Mouse (Mus musculus) T-cell, adult 2 months (primary cell): ENCODE results near the gene Ushbp1.
A peak's percentile ranks its signal among the peaks of the same experiment; 100 is the strongest.
"Not testable (repeated sequence)": the region's sequence is repeated elsewhere in the genome, so short reads cannot be mapped to it uniquely, and the experiment has no call there.

Experiments used
- DNase-seq: peaks from one replicate; pipeline ENCODE4 v3.0.0; 2022; ENCODE audit warnings: low spot score

Ushbp1 gene

DNA sequence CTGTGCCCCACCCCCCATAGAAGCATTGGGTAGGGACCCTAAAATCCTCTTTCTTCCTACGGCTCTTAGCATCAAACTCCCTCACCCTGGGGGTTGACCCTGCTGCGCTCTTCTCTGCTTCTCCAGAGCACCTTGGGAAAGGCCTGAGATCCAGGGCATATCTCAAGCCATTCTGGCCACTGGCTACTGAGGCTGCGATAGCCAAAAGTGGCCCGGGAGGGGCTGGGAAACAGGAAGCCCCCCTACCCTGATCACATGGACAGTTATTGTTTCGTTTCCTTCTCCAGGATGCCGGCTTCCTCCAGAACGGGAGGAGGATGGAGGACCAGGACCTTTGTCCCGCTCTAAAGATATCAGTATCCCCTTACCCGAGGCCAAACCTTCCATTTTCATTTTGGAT is at the start of gene Ushbp1:
Ushbp1 (minus strand) TSS at position 174 of the 400 bp plus-strand sequence.
- DNase-seq = no peak

- no peak for DNase-seq
Observed at GRCm38 (mm10) chr8:71445096-71445495, 49.5 kb upstream of the Ushbp1 start.

GRCm38 (mm10) chr8:71441404-71441803 is 45.8 kb upstream of the Ushbp1 start:
- DNase-seq = peak; percentile 71

DNA sequence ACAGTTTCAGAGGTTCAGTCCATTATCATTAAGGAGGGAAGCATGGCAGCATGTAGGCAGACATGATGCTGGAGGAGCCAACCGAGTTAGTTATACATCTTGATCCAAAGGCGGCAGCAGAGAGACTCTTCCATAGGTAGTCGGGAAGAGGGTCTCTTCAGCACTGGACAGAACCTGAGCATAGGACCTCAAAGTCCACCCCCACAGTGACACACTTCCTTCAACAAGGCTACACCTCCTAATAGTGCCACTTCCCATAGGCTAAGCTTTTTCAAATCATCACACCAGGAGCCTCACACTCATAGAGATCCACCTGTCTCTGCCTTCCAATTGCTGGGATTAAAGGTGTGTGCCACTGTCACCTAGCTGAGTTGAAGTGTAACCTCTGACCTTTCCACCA is 41.4 kb upstream of the Ushbp1 start:
- no peak for DNase-seq

GRCm38 (mm10) chr8:71432935-71433334 is 37.3 kb upstream of the Ushbp1 start:
- DNase-seq = not testable (repeated sequence)

- no peak for DNase-seq
Observed at GRCm38 (mm10) chr8:71422121-71422520, 26.5 kb upstream of the Ushbp1 start.

DNA sequence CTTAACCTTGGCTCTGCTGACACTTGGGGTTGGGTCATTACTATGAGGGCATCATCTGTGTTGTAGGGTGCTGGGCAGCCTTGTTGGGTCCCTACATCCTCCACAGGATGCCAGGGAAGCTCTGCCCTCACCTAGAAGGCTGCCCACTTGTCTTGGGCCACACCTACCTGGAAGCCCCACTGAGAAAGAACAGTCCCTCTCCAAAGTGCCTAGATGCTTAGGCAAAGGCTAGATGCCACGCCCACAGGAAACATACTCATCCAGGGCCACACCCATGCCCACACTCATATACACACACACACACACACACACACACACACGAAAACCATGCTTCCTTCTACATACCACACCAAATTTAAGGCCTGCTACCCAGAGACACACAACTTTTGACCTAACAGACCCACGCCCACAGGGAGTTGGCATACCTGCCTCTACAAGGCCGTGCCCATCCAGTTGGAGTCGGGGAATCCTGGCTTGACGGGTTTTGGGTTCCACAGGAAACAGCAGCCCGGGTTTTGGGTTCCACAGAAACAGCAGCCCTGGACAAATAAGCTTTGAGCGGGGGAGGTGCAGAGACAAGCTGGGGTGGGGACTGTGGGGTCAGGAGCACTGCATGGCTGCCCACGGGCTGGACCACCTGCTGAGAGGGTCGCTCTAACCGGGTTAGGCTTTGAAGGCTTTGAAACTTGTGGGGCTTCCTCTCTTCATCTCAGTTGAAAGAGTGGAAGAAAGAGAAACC is 16.1 kb upstream of the Ushbp1 start:
- peak; percentile 40 for DNase-seq

- DNase-seq = no peak
Observed at GRCm38 (mm10) chr8:71408231-71408630, 12.6 kb upstream of the Ushbp1 start.

DNA sequence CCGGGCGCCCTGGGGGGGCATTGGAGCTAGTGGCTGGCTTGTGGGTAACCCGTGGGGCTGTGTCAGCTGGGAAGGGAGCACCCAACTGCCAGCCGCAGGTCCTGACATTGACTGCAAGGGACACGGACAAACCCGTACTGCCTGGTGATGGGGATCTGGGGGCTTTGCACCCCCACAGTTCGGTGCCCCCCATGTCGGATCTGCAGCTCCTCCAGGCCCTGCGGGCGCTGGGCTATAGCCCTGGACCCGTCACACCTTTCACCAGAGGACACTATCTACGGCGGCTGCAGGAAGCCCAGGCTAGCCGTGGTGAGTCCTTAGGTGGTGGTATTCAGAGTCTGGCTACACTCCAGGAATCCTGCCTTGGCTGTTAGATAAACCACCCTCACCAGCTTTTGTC is 11.8 kb upstream of the Ushbp1 start:
- no peak for DNase-seq

DNA sequence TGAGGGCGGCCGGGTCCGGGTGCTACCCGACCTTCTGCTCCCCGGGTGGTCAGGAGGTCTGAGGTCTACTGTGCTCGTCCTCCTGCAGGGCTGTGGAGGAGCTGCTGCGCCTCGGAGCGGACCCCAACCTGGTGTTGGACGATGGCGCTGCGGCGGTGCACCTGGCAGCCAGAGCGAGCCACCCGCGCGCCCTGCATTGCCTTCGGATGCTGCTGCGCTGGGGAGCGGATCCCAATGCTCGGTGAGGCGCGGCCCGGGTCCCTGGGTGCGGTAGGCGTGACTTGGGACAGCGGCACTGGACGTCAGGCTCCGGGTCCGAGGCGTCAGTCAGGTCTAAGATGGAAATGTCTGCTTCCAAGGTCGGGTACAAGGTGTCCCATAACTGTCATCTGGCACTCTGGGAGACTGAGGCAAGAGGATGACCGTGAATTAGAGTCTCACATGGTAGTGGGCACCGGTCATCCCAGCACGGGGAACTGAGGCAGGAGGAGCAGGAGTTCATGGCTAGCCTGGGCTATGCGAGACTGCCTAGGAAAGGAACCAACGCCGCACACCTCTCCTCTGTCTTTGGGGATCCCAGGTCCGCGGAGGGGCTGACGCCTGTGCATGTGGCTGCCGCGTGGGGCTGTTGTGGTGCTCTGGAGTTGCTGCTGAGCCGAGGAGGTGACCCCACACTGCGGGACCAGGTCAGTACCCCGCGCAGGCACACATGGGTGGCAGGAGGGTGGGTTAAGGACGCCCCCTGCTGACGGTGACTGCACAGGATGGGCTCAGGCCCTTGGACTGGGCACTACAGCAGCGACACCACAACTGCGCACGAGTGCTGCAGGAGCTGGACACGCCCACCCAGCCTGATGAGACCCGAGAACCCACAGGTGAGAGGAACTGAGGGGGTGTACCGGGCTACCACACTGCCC is 10.8 kb upstream of the Ushbp1 start:
- DNase-seq = no peak

GRCm38 (mm10) chr8:71405401-71406098 is 9.9 kb upstream of the Ushbp1 start, which contains the start of gene Ankle1:
Gene Ankle1, plus strand, starts transcription at chr8:71406010.
- peak; percentile 94 for DNase-seq

DNA sequence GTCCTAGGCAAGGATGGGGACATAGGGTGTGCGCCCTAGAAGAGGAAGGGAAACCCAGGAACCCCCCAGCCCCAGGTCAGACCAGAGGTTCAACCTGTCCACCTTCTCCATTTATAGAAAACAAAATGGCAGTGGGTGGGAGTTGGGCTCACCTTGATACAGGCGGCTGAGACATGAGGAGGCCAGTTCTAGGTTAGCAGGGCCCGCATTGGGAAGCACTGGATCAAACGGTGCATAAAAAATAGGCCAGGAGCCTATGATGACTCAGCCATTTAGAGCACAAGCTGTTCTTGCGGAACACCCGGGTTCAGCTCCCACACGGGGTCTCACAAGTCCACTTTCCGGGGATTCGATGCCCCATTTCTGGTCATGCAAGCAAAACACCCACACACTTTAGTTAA is 9.3 kb upstream of the Ushbp1 start:
- no peak for DNase-seq

GRCm38 (mm10) chr8:71404011-71404410 is 8.4 kb upstream of the Ushbp1 start:
- no peak for DNase-seq

GRCm38 (mm10) chr8:71403107-71403885 is 7.7 kb upstream of the Ushbp1 start:
- no peak for DNase-seq

DNA sequence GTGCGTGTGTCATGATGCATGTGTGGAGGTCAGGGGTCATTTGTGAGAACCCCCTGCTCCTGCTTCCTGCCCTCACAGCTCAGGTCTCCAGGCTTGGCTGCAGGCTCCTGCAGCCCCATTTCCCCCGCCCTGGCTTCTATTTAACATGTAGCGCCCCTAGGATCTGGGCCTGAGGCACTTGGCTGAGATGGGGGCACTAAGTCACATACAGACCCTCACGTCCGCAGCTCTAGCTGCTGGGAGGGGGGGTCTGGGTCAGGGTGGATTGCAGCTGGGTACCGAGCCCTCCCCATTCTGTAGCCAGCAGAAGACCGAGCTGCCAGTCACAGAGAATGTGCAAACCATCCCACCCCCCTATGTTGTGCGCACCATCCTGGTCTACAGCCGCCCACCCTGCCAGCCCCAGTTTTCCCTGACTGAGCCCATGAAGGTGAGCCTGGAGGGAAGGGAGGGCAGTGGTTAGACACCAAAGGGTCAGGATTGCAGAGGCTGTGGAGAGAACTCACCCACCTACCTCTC is 6.9 kb upstream of the Ushbp1 start:
- no peak for DNase-seq

DNA sequence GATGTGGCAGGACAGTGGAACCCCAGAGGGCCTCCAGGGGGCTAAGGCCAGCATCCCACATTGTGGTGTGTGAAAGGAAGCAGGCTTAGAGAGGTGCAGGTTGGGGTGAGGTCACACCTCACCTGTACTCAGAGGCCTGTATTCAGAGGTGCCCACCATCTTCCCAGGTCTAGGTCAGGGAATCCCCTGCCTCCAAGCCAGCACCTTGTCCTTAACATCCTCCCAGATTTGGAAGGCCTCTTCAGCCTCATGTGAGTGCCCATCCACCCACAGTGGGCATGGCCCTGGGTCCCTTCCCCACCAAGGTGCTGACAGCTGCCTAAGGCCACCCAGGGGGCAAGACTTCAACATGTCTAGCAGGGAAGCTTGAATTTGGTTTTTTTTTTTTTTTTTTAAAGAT is 5.9 kb upstream of the Ushbp1 start:
- no peak for DNase-seq

- DNase-seq = no peak
Observed at GRCm38 (mm10) chr8:71400826-71401225, 5.2 kb upstream of the Ushbp1 start.

GRCm38 (mm10) chr8:71397701-71398100 is 2.1 kb upstream of the Ushbp1 start:
- no peak for DNase-seq

DNA sequence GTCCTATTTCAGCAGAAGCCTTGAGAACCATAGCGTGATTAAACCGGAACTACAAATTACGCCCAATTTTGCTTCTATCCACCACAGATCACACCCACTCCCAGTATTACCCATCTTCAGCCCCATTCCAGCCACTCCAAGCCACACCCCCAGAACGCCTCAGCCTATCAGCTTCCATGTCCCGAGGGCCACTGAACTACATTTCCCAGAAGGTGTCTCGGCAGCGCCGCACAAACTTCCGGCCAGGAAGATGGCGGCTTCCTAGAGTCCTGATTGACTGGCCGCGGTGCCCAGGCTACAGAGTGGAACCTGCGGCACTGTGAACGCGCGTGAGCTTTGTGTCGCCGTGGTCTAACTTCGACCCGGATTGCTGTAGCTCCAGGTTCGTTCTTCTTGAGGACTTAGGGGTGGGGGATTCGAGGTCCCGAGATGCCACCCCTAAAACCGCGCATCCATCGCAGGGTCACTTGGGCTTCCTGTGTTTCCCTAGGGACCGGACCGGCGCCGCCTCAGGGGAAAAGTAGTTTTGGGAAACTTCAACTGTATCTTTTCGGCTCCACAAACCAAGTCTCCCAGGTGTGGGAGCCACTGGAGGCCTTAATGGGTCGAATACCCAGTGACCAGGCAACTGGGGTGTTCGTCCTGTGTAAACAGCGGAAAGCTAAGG is 1.2 kb upstream of the Ushbp1 start, which contains the start of gene Babam1:
Babam1 (plus strand) TSS at position 223 of the 667 bp plus-strand sequence.
- peak; percentile 90 for DNase-seq

GRCm38 (mm10) chr8:71395071-71395470 is 531 bp downstream of the Ushbp1 start:
- DNase-seq = no peak

DNA sequence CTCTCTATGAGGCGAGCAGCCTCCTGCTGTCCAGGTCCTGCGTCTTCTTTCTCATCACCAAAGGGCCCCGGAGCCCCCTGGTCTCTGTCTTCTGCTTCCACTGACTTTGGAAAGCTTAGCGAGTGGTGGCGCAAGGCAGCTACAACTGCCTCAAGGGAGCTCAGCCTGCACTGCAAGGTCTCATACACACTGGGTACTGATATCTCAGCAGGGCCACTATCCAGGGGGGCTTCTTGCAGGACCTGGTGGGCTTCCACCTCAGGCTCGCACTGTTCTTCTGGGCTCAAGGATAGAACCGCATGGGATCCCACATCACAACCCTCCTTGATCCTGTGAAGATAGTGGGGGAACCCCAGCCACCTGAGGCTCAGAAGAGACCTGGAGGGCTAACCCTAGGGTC is 1.1 kb downstream of the Ushbp1 start:
- DNase-seq = no peak
